Mouse (Mus musculus) heart, embryonic 16.5 days (tissue): ENCODE measurements at regions not wholly inside any gene's neighbourhood (a gene's known extent, or its start where the extent isn't known, plus 50 kb on each side); places are given as distances from the start of the nearest gene placed in this dataset.

ENCODE experiments used
- ATAC-seq: fragments of 200-750 bp; cut with Nextera tagmentation; replicated peaks from 2 replicates; pipeline ENCODE4 v1.8.0; 2017; ENCODE audit warnings: moderate number of reproducible peaks; ENCODE audit not compliant: insufficient read depth, low FRiP score; ENCODE audit errors: extremely low read depth
- H3K27ac ChIP-seq: fragments of 300-500 bp; sonication (generic); 2 replicates; pipeline ENCODE4 v1.5.1; 2014; ENCODE audit warnings: mild to moderate bottlenecking, low read length, control low read depth, moderate library complexity
- H3K27me3 ChIP-seq: fragments of 300-500 bp; sonication (generic); 2 replicates; pipeline ENCODE4 v1.6.1; 2014; ENCODE audit warnings: low read length, mixed read lengths; ENCODE audit not compliant: control insufficient read depth, insufficient read depth
- H3K36me3 ChIP-seq: fragments of 300-500 bp; sonication (generic); 2 replicates; pipeline ENCODE4 v1.6.1; 2014; ENCODE audit not compliant: control insufficient read depth, insufficient read depth
- H3K4me1 ChIP-seq: fragments of 300-500 bp; sonication (generic); 2 replicates; pipeline ENCODE4 v1.6.1; 2014; ENCODE audit warnings: low read length, mixed read lengths; ENCODE audit not compliant: control insufficient read depth, insufficient read depth
- H3K4me2 ChIP-seq: fragments of 300-500 bp; sonication (generic); 2 replicates; pipeline ENCODE4 v1.6.1; 2014; ENCODE audit warnings: low read depth, mild to moderate bottlenecking, control low read depth, low read length
- H3K4me3 ChIP-seq: fragments of 300-500 bp; sonication (generic); 2 replicates; pipeline ENCODE4 v1.5.1; 2014; ENCODE audit warnings: mild to moderate bottlenecking, control low read depth, low read length
- H3K9ac ChIP-seq: fragments of 300-500 bp; sonication (generic); 2 replicates; pipeline ENCODE4 v1.6.1; 2014; ENCODE audit warnings: low read length, control low read depth
- H3K9me3 ChIP-seq: fragments of 300-500 bp; sonication (generic); replicated peaks from 2 replicates; pipeline ENCODE4 v1.6.1; 2016; ENCODE audit warnings: low read length; ENCODE audit not compliant: control insufficient read depth
- WGBS: fragments of 180-500 bp; shearing (Covaris S2); extraction: QIAGEN DNeasy Blood & Tissue Kit; methylation state at CpG from one replicate; pipeline ENCODE4 v1.1.7; 2014; 5-methylcytosine and 5-hydroxymethylcytosine counted together

GRCm38 (mm10) chr5:64452668-64453334 is 296.7 kb downstream of the Tbc1d1 start:
- no peak overlapping the region for H3K27ac ChIP-seq
- ATAC-seq: no peak
- 27% methylated on average over 1 of the region's 1 CpGs for WGBS

GRCm38 (mm10) chr5:64459807-64460206 is 303.7 kb downstream of the Tbc1d1 start:
- 86% methylated on average over 5 of the region's 5 CpGs for WGBS
- Histone ChIP-seq H3K4me2 (no peak overlapping the region), H3K9me3 (no peaks in the 10 kb centered on the region), H3K27ac (no peak overlapping the region), H3K27me3 (no peaks in the 10 kb centered on the region), H3K9ac (no peak overlapping the region), H3K4me3 (no peak overlapping the region), H3K36me3 (no peaks in the 10 kb centered on the region), H3K4me1 (no peaks in the 10 kb centered on the region)
- ATAC-seq: no peak

More at GRCm38 (mm10) chr5:64452668-64453334, 296.7 kb downstream of the Tbc1d1 start:
- Histone ChIP-seq H3K27me3 (no peaks in the 10 kb centered on the region), H3K4me3 (no peak overlapping the region), H3K9me3 (0 out of 2 replicates have a peak, but pooled peaks cover 2% of the 10 kb centered on the region), H3K4me1 (no peaks in the 10 kb centered on the region), H3K4me2 (no peak overlapping the region), H3K36me3 (no peaks in the 10 kb centered on the region), H3K9ac (no peak overlapping the region)

- no peak overlapping the region for H3K9ac ChIP-seq
- no peak overlapping the region for H3K4me2 ChIP-seq
- no peaks in the 10 kb centered on the region for H3K4me1 ChIP-seq
- H3K36me3 ChIP-seq: no peaks in the 10 kb centered on the region
- H3K9me3 ChIP-seq: no peaks in the 10 kb centered on the region
- no peak overlapping the region for H3K4me3 ChIP-seq
- H3K27me3 ChIP-seq: no peaks in the 10 kb centered on the region
- no peak for ATAC-seq
- H3K27ac ChIP-seq: no peak overlapping the region
- 83% methylated on average over 1 of the region's 1 CpGs for WGBS
Observed at GRCm38 (mm10) chr5:64460891-64461290, 304.8 kb downstream of the Tbc1d1 start.

- Histone ChIP-seq H3K27ac (no peak overlapping the region), H3K27me3 (no peaks in the 10 kb centered on the region), H3K9ac (no peak overlapping the region), H3K4me3 (no peak overlapping the region), H3K9me3 (no peaks in the 10 kb centered on the region), H3K4me2 (no peak overlapping the region), H3K4me1 (no peaks in the 10 kb centered on the region), H3K36me3 (no peaks in the 10 kb centered on the region)
- 87% methylated on average over 4 of the region's 4 CpGs for WGBS
- no peak for ATAC-seq
Observed at GRCm38 (mm10) chr5:64461592-64461991, 305.5 kb downstream of the Tbc1d1 start.

GRCm38 (mm10) chr5:64462411-64462810 is 306.3 kb downstream of the Tbc1d1 start:
- Histone ChIP-seq H3K4me2 (no peak overlapping the region), H3K9me3 (no peaks in the 10 kb centered on the region), H3K4me1 (no peaks in the 10 kb centered on the region), H3K27ac (no peak overlapping the region), H3K9ac (no peak overlapping the region), H3K4me3 (no peak overlapping the region), H3K36me3 (no peaks in the 10 kb centered on the region), H3K27me3 (no peaks in the 10 kb centered on the region)
- WGBS: 62% methylated on average over 3 of the region's 3 CpGs
- ATAC-seq: no peak

GRCm38 (mm10) chr5:64463570-64463969 is 307.5 kb downstream of the Tbc1d1 start:
- no peaks in the 10 kb centered on the region for H3K36me3 ChIP-seq
- H3K9ac ChIP-seq: no peak overlapping the region
- H3K4me3 ChIP-seq: no peak overlapping the region
- no peak overlapping the region for H3K27ac ChIP-seq
- H3K9me3 ChIP-seq: no peaks in the 10 kb centered on the region
- no peak for ATAC-seq
- H3K4me2 ChIP-seq: no peak overlapping the region
- 69% methylated on average over 5 of the region's 5 CpGs for WGBS
- H3K27me3 ChIP-seq: no peaks in the 10 kb centered on the region
- H3K4me1 ChIP-seq: no peaks in the 10 kb centered on the region

- ATAC-seq: no peak
- no peak overlapping the region for H3K4me2 ChIP-seq
- H3K9me3 ChIP-seq: no peaks in the 10 kb centered on the region; the same call in 1 of the 2 replicates
- no peaks in the 10 kb centered on the region for H3K36me3 ChIP-seq
- no peak overlapping the region for H3K27ac ChIP-seq
- 83% methylated on average over 3 of the region's 3 CpGs for WGBS
- no peak overlapping the region for H3K4me3 ChIP-seq
- H3K9ac ChIP-seq: no peak overlapping the region
- H3K4me1 ChIP-seq: no peaks in the 10 kb centered on the region
- no peaks in the 10 kb centered on the region for H3K27me3 ChIP-seq
Observed at GRCm38 (mm10) chr5:64466320-64466719, 310.2 kb downstream of the Tbc1d1 start.

GRCm38 (mm10) chr5:64467856-64468255 is 311.8 kb downstream of the Tbc1d1 start:
- no peak for ATAC-seq
- no peaks in the 10 kb centered on the region for H3K27me3 ChIP-seq
- no peak overlapping the region for H3K4me2 ChIP-seq
- H3K4me3 ChIP-seq: no peak overlapping the region
- H3K27ac ChIP-seq: no peak overlapping the region
- H3K9me3 ChIP-seq: no peaks in the 10 kb centered on the region; the same call in 1 of the 2 replicates
- H3K9ac ChIP-seq: no peak overlapping the region
- no peaks in the 10 kb centered on the region for H3K4me1 ChIP-seq
- no peaks in the 10 kb centered on the region for H3K36me3 ChIP-seq
- WGBS: 76% methylated on average over 3 of the region's 3 CpGs

GRCm38 (mm10) chr5:64468307-64468706 is 312.2 kb downstream of the Tbc1d1 start:
- WGBS: 76% methylated on average over 7 of the region's 7 CpGs
- ATAC-seq: no peak

More at GRCm38 (mm10) chr5:64468307-64468706, 312.2 kb downstream of the Tbc1d1 start:
- Histone ChIP-seq H3K27me3 (no peaks in the 10 kb centered on the region), H3K27ac (no peak overlapping the region), H3K9ac (no peak overlapping the region), H3K9me3 (no peaks in the 10 kb centered on the region; the same call in 1 of the 2 replicates), H3K4me3 (no peak overlapping the region), H3K36me3 (no peaks in the 10 kb centered on the region), H3K4me1 (no peaks in the 10 kb centered on the region), H3K4me2 (no peak overlapping the region)
